Mouse (Mus musculus) MEL (cell line): ENCODE data around the gene Atp10a. TPM values are rescaled to one million over a fixed set of nuclear protein-coding genes. Genes with fewer than 3 reads are reported as not detected.

Source experiments
- DNase-seq: peaks from one replicate; pipeline ENCODE4 v3.0.0; 2011; ENCODE audit warnings: low read depth, low spot score
- H3K27ac ChIP-seq: 2 replicates; pipeline ENCODE4 v1.5.1; 2012; ENCODE audit warnings: low read depth, mild to moderate bottlenecking, control low read depth, low read length, moderate library complexity; ENCODE audit not compliant: control insufficient read depth
- H3K27me3 ChIP-seq, 2 experiments: fragments of 150-350 bp in 1 of 2; sonication (generic) in 1 of 2; 2 replicates each; pipeline ENCODE4 v1.6.1; 2012; ENCODE audit warnings: low read length in 2 of 2, mild to moderate bottlenecking in 2 of 2, improper control_type of control experiment in 1 of 2, moderate library complexity in 1 of 2; ENCODE audit not compliant: insufficient read depth in 2 of 2, control insufficient read depth in 1 of 2
- H3K36me3 ChIP-seq, 2 experiments: 2 replicates each; pipeline ENCODE4 v1.6.1; 2012 to 2014; ENCODE audit warnings: low read length in 2 of 2, improper control_type of control experiment in 1 of 2, inconsistent platforms in 1 of 2, mild to moderate bottlenecking in 1 of 2; ENCODE audit not compliant: insufficient read depth in 2 of 2, control insufficient read depth in 1 of 2
- H3K4me1 ChIP-seq, 2 experiments: fragments of 150-350 bp in 1 of 2; sonication (generic) in 1 of 2; 2 replicates each; pipeline ENCODE4 v1.6.1; 2012; ENCODE audit warnings: low read length in 2 of 2, improper control_type of control experiment in 1 of 2, mild to moderate bottlenecking in 1 of 2; ENCODE audit not compliant: insufficient read depth in 2 of 2, control insufficient read depth in 1 of 2
- H3K4me3 ChIP-seq, 2 experiments: fragments of 150-350 bp in 1 of 2; sonication (generic) in 1 of 2; 2 replicates each; pipeline ENCODE4 v1.5.1; 2012; ENCODE audit warnings: low read depth in 2 of 2, low read length in 2 of 2, mild to moderate bottlenecking in 2 of 2, moderate library complexity in 2 of 2, control low read depth in 1 of 2, improper control_type of control experiment in 1 of 2; ENCODE audit not compliant: control insufficient read depth in 1 of 2, insufficient read depth in 1 of 2
- H3K79me2 ChIP-seq: 2 replicates; pipeline ENCODE4 v1.6.1; 2012; ENCODE audit warnings: mild to moderate bottlenecking, low read length, moderate library complexity; ENCODE audit not compliant: control insufficient read depth, poor library complexity, insufficient read depth
- H3K9ac ChIP-seq: 2 replicates; pipeline ENCODE4 v1.6.1; 2012; ENCODE audit warnings: low read depth, mild to moderate bottlenecking, control low read depth, low read length, moderate library complexity; ENCODE audit not compliant: control insufficient read depth, poor library complexity, severe bottlenecking
- H3K9me3 ChIP-seq: fragments of 150-350 bp; sonication (generic); replicated peaks from 2 replicates; pipeline ENCODE4 v1.6.1; 2012; ENCODE audit warnings: mild to moderate bottlenecking, low read length, improper control_type of control experiment, moderate library complexity; ENCODE audit not compliant: insufficient read depth
- BHLHE40 ChIP-seq: IDR thresholded peaks from 2 replicates; pipeline ENCODE4 v1.6.1; 2012; ENCODE audit warnings: low read depth, mild to moderate bottlenecking, inconsistent platforms, low read length, improper control_type of control experiment, borderline replicate concordance
- CHD2 ChIP-seq: IDR thresholded peaks from 2 replicates; pipeline ENCODE4 v1.6.1; 2011; ENCODE audit warnings: low read length, improper control_type of control experiment
- GABPA ChIP-seq: IDR thresholded peaks from 2 replicates; pipeline ENCODE4 v1.6.1; 2012; ENCODE audit warnings: low read depth, mild to moderate bottlenecking, inconsistent platforms, low read length, improper control_type of control experiment, moderate library complexity
- MAFK ChIP-seq: IDR thresholded peaks from 2 replicates; pipeline ENCODE4 v1.6.1; 2011; ENCODE audit warnings: low read depth, mild to moderate bottlenecking, low read length, improper control_type of control experiment, borderline replicate concordance
- MAX ChIP-seq: IDR thresholded peaks from 2 replicates; pipeline ENCODE4 v1.6.1; 2011; ENCODE audit warnings: low read length, improper control_type of control experiment
- MEF2A ChIP-seq: IDR thresholded peaks from 2 replicates; pipeline ENCODE4 v1.6.1; 2014; ENCODE audit warnings: low read depth, mild to moderate bottlenecking, inconsistent platforms, low read length, improper control_type of control experiment; ENCODE audit not compliant: poor library complexity, insufficient replicate concordance, severe bottlenecking; ENCODE audit errors: extremely low read depth
- NELFE ChIP-seq: IDR thresholded peaks from 2 replicates; pipeline ENCODE4 v1.6.1; 2011; ENCODE audit warnings: low read depth, low read length, improper control_type of control experiment
- NRF1 ChIP-seq: IDR thresholded peaks from 2 replicates; pipeline ENCODE4 v1.6.1; 2014; ENCODE audit warnings: low read depth, mild to moderate bottlenecking, inconsistent platforms, low read length, improper control_type of control experiment, moderate library complexity; ENCODE audit not compliant: poor library complexity, insufficient read depth, severe bottlenecking
- POLR2A ChIP-seq, 2 experiments: IDR thresholded peaks; 2 replicates each; pipeline ENCODE4 v1.6.1; 2011 to 2012; ENCODE audit warnings: low read length in 2 of 2, mild to moderate bottlenecking in 2 of 2, control low read depth in 1 of 2, improper control_type of control experiment in 1 of 2, low read depth in 1 of 2, moderate library complexity in 1 of 2; ENCODE audit not compliant: control insufficient read depth in 1 of 2, insufficient read depth in 1 of 2, poor library complexity in 1 of 2
- RAD21 ChIP-seq: IDR thresholded peaks from 2 replicates; pipeline ENCODE4 v1.6.1; 2011; ENCODE audit warnings: mild to moderate bottlenecking, low read depth, low read length, improper control_type of control experiment
- RCOR1 ChIP-seq: IDR thresholded peaks from 2 replicates; pipeline ENCODE4 v1.6.1; 2012; ENCODE audit warnings: low read depth, mild to moderate bottlenecking, inconsistent platforms, low read length, improper control_type of control experiment
- SMC3 ChIP-seq: IDR thresholded peaks from 2 replicates; pipeline ENCODE4 v1.6.1; 2011; ENCODE audit warnings: low read depth, low read length, improper control_type of control experiment
- TAL1 ChIP-seq: IDR thresholded peaks from 2 replicates; pipeline ENCODE4 v1.6.1; 2012; ENCODE audit warnings: mild to moderate bottlenecking, inconsistent platforms, low read length, moderate library complexity, mixed read lengths
- TBP ChIP-seq: IDR thresholded peaks from 2 replicates; pipeline ENCODE4 v1.8.0; 2011; ENCODE audit warnings: low read depth, low read length, improper control_type of control experiment
- UBTF ChIP-seq: IDR thresholded peaks from 2 replicates; pipeline ENCODE4 v1.6.1; 2012; ENCODE audit warnings: low read depth, mild to moderate bottlenecking, inconsistent platforms, low read length, improper control_type of control experiment, moderate library complexity, borderline replicate concordance; ENCODE audit not compliant: insufficient read depth
- USF1 ChIP-seq: IDR thresholded peaks from 2 replicates; pipeline ENCODE4 v1.6.1; 2014; ENCODE audit warnings: low read depth, mild to moderate bottlenecking, inconsistent platforms, low read length, improper control_type of control experiment, moderate library complexity
- USF2 ChIP-seq, 2 experiments: IDR thresholded peaks; 2 replicates each; pipeline ENCODE4 v1.6.1; 2011 to 2012; ENCODE audit warnings: improper control_type of control experiment in 2 of 2, low read length in 2 of 2, borderline replicate concordance in 1 of 2, inconsistent platforms in 1 of 2, low read depth in 1 of 2, mild to moderate bottlenecking in 1 of 2; ENCODE audit not compliant: insufficient read depth in 1 of 2
- ZNF384 ChIP-seq: IDR thresholded peaks from 2 replicates; pipeline ENCODE4 v1.6.1; 2012; ENCODE audit warnings: low read depth, mild to moderate bottlenecking, inconsistent platforms, low read length, improper control_type of control experiment
- polyA plus RNA-seq, 2 experiments: library from polyadenylated mRNA; stranded (reverse) in 1 of 2; unstranded in 1 of 2; fragments of >175 nt in 1 of 2; fragments of >200 nt in 1 of 2; gene quantifications; 2 replicates each; pipeline versions ENCODE4 v1.2.1 to v1.2.4; 2012; ENCODE audit warnings: low replicate concordance in 2 of 2, low read depth in 1 of 2; ENCODE audit not compliant: insufficient read length in 2 of 2, insufficient read depth in 1 of 2, missing spikeins in 1 of 2
- total RNA-seq: library from RNA; depleted of rRNA; stranded (reverse); fragments of 300-350 nt; gene quantifications from 2 replicates; pipeline ENCODE4 v1.2.3, GENCODE M21; 2012

Atp10a gene
- total and polyA plus RNA-seq, 3 experiments, result not detected

- no peaks in the 10 kb centered on the region for H3K27me3 ChIP-seq
- no peak for DNase-seq
- no peak overlapping the region for H3K9ac ChIP-seq
- no peak overlapping the region for H3K27ac ChIP-seq
- H3K36me3 ChIP-seq, result no peaks in the 10 kb centered on the region
- no peaks in the 10 kb centered on the region for H3K4me1 ChIP-seq
- H3K79me2 ChIP-seq, result no peaks in the 10 kb centered on the region
- TF ChIP-seq SMC3 (no peak), UBTF (no peak), MAFK (no peak), CHD2 (no peak), RAD21 (no peak), TAL1 (no peak), USF2 (IDR thresholded peaks at IDR 0.05; ENCODE audit: borderline replicate concordance in 1 of 2, insufficient read depth in 1 of 2, low read depth in 1 of 2, low read length in 2 of 2) (no peak), BHLHE40 (no peak), NRF1 (no peak), GABPA (no peak), MEF2A (no peak)
- no peak overlapping the region for H3K4me3 ChIP-seq
- H3K9me3 ChIP-seq, result no peaks in the 10 kb centered on the region
Observed at GRCm38 (mm10) chr7:58730831-58731230, 74.9 kb downstream of the Atp10a start.

GRCm38 (mm10) chr7:58732406-58732805 lies 76.4 kb downstream of the Atp10a start:
- Histone ChIP-seq H3K79me2 (no peaks in the 10 kb centered on the region), H3K9me3 (no peaks in the 10 kb centered on the region), H3K4me1 (no peaks in the 10 kb centered on the region), H3K4me3 (no peak overlapping the region), H3K27me3 (no peaks in the 10 kb centered on the region), H3K27ac (no peak overlapping the region), H3K36me3 (no peaks in the 10 kb centered on the region), H3K9ac (no peak overlapping the region)
- TF ChIP-seq USF1, result no peak
- no peak for TF ChIP-seq USF2 (IDR thresholded peaks at IDR 0.05; ENCODE audit: borderline replicate concordance in 1 of 2, insufficient read depth in 1 of 2, low read depth in 1 of 2, low read length in 2 of 2)
- no peak for TF ChIP-seq ZNF384
- TF ChIP-seq MAX, result no peak
- TF ChIP-seq NELFE, result no peak
- no peak for TF ChIP-seq TBP
- no peak for TF ChIP-seq TAL1
- no peak for TF ChIP-seq UBTF
- TF ChIP-seq POLR2A (IDR thresholded peaks at IDR 0.05; ENCODE audit: control insufficient read depth in 1 of 2, insufficient read depth in 1 of 2, low read depth in 1 of 2, low read length in 2 of 2, poor library complexity in 1 of 2), result no peak
- no peak for TF ChIP-seq MEF2A
- no peak for TF ChIP-seq BHLHE40
- no peak for TF ChIP-seq RCOR1
- no peak for TF ChIP-seq MAFK
- no peak for TF ChIP-seq CHD2
- no peak for DNase-seq
